Mouse (Mus musculus) lung, embryonic 14.5 days (tissue): ENCODE measurements around the gene Cd300lf. TPM values are rescaled to one million over a fixed set of nuclear protein-coding genes. Genes with fewer than 3 reads are reported as not detected.

Experiments
- ATAC-seq: fragments of 200-750 bp; cut with Nextera tagmentation; 2 replicates; pipeline ENCODE4 v1.8.0; 2017; ENCODE audit warnings: mild to moderate bottlenecking, moderate TSS enrichment, moderate library complexity; ENCODE audit not compliant: insufficient read depth
- DNase-seq: peaks from one replicate; pipeline ENCODE4 v3.0.0-alpha.2; 2015
- H3K27ac ChIP-seq: fragments of 300-500 bp; sonication (generic); 2 replicates; pipeline ENCODE4 v1.5.1; 2014; ENCODE audit warnings: low read depth, mild to moderate bottlenecking, moderate library complexity
- H3K27me3 ChIP-seq: fragments of 300-500 bp; sonication (generic); 2 replicates; pipeline ENCODE4 v1.6.1; 2014; ENCODE audit warnings: low read length, control low read depth; ENCODE audit not compliant: insufficient read depth
- H3K36me3 ChIP-seq: fragments of 300-500 bp; sonication (generic); 2 replicates; pipeline ENCODE4 v1.6.1; 2014; ENCODE audit warnings: control low read depth; ENCODE audit not compliant: insufficient read depth
- H3K4me1 ChIP-seq: fragments of 300-500 bp; sonication (generic); 2 replicates; pipeline ENCODE4 v1.6.1; 2014; ENCODE audit warnings: antibody characterized with exemption, control low read depth; ENCODE audit not compliant: insufficient read depth
- H3K4me2 ChIP-seq: fragments of 300-500 bp; sonication (generic); 2 replicates; pipeline ENCODE4 v1.6.1; 2014; ENCODE audit warnings: mild to moderate bottlenecking
- H3K4me3 ChIP-seq: fragments of 300-500 bp; sonication (generic); 2 replicates; pipeline ENCODE4 v1.5.1; 2014; ENCODE audit warnings: low read depth, low read length
- H3K9ac ChIP-seq: fragments of 300-500 bp; sonication (generic); 2 replicates; pipeline ENCODE4 v1.6.1; 2014
- H3K9me3 ChIP-seq: fragments of 300-500 bp; sonication (generic); 2 replicates; pipeline ENCODE4 v1.6.1; 2016; ENCODE audit warnings: low read depth, low read length, control low read depth
- CTCF ChIP-seq: IDR thresholded peaks from 2 replicates; pipeline ENCODE4 v1.5.1; 2016; ENCODE audit warnings: antibody characterized with exemption, low read depth
- WGBS: fragments of 180-500 bp; shearing (Covaris S2); extraction: QIAGEN DNeasy Blood & Tissue Kit; methylation state at CpG from one replicate; pipeline ENCODE4 v1.1.7; 2014; 5-methylcytosine and 5-hydroxymethylcytosine counted together
- polyA plus RNA-seq: library from polyadenylated mRNA; unstranded; fragments of >200 nt; fragmentation: Nextera tagmentation; extraction: Ambion mirVana; gene quantifications from 2 replicates; pipeline ENCODE4 v1.2.1, GENCODE M21; 2014

Cd300lf gene
- polyA plus RNA-seq, 1 experiment from 2014 or later, result 0.91 TPM

DNA sequence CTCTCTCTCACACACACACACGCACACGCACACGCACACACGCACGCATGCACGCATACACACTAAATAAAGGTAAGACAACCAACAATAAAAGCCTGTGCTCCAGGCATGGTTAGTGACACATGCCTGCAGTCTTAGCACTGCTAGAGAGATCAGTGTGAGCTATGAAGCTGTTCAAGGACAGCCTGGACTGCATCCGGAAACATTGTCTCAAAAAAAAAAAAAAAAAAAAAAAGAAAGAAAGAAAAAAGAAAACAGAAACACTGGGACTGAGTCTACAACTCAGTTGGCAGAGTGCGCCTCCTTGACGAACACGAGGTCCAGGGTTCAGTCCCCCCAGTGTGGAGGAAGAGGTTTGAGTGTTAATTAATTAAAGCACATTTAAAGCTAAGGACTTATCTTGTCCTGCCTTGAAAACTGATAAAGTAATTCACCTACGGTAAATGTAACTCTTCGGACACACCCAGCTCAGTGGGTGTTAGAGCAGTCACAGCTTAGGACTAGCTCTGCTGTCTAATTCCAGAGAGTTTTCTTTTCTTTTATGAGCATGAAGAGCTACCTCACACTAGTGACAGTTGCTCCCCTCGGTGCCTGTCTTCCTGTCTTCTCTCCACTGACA, 4.2 kb downstream of the Cd300lf start:
- H3K9me3 ChIP-seq, result no peaks in the 10 kb centered on the region
- no peaks in the 10 kb centered on the region for H3K4me1 ChIP-seq
- DNase-seq, result no peak
- no peak for TF ChIP-seq CTCF
- no peak overlapping the region for H3K27ac ChIP-seq
- no peak for ATAC-seq
- H3K4me3 ChIP-seq, result no peak overlapping the region
- no peak overlapping the region for H3K4me2 ChIP-seq
- no peaks in the 10 kb centered on the region for H3K27me3 ChIP-seq
- no peaks in the 10 kb centered on the region for H3K36me3 ChIP-seq
- no peak overlapping the region for H3K9ac ChIP-seq
- WGBS, result 82% methylated on average over 13 of the region's 13 CpGs

DNA sequence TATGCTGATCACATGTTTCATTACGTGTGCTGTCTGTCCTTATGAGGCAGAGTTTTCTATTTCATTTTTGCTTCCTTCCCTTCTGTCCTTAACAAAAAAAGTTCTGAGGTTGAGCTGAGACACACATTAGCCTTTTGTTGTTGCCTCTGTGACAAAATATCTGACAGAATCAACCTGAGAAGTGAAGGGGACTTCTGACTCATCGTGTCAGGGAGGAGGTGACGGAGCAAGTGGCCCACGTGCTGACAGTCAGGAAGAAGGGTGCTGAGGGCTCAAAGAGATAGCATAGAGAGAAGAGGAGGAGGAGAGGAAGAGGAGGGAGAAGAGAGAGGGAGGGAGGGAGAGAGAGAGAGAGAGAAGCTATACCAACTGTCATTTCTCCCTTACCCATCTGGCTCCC, 5.3 kb downstream of the Cd300lf start:
- no peak for ATAC-seq
- TF ChIP-seq CTCF, result no peak

GRCm38 (mm10) chr11:115119409-115119808, 14.4 kb downstream of the Cd300lf start:
- DNase-seq, result no peak
- no peak overlapping the region for H3K4me3 ChIP-seq
- H3K9ac ChIP-seq, result no peak overlapping the region
- WGBS, result 59% methylated on average over 9 of the region's 9 CpGs
- no peaks in the 10 kb centered on the region for H3K36me3 ChIP-seq
- no peak overlapping the region for H3K27ac ChIP-seq
- H3K9me3 ChIP-seq, result no peaks in the 10 kb centered on the region
- TF ChIP-seq CTCF, result no peak
- ATAC-seq, result no peak
- H3K4me2 ChIP-seq, result no peak overlapping the region
- H3K27me3 ChIP-seq, result no peaks in the 10 kb centered on the region
- H3K4me1 ChIP-seq, result no peaks in the 10 kb centered on the region

More for the DNA sequence above, 5.3 kb downstream of the Cd300lf start:
- DNase-seq, result no peak
- no peaks in the 10 kb centered on the region for H3K9me3 ChIP-seq
- H3K4me1 ChIP-seq, result no peaks in the 10 kb centered on the region
- no peak overlapping the region for H3K27ac ChIP-seq
- 48% methylated on average over 4 of the region's 4 CpGs for WGBS
- H3K4me3 ChIP-seq, result no peak overlapping the region
- H3K36me3 ChIP-seq, result no peaks in the 10 kb centered on the region
- no peaks in the 10 kb centered on the region for H3K27me3 ChIP-seq
- H3K9ac ChIP-seq, result no peak overlapping the region
- no peak overlapping the region for H3K4me2 ChIP-seq

- Histone ChIP-seq H3K27me3 (no peaks in the 10 kb centered on the region), H3K4me1 (no peaks in the 10 kb centered on the region; the same call in 1 of the 2 replicates), H3K9ac (no peak overlapping the region), H3K9me3 (no peaks in the 10 kb centered on the region), H3K4me2 (no peak overlapping the region), H3K27ac (no peak overlapping the region), H3K4me3 (no peak overlapping the region), H3K36me3 (no peaks in the 10 kb centered on the region)
- no peak for ATAC-seq
- TF ChIP-seq CTCF, result no peak
- DNase-seq, result no peak
- 39% methylated on average over 3 of the region's 3 CpGs for WGBS
Observed at GRCm38 (mm10) chr11:115112196-115112595, 21.6 kb downstream of the Cd300lf start.

- TF ChIP-seq CTCF, result no peak
- Histone ChIP-seq H3K4me2 (no peak overlapping the region), H3K4me3 (no peak overlapping the region), H3K9ac (no peak overlapping the region), H3K27ac (no peak overlapping the region), H3K4me1 (no peaks in the 10 kb centered on the region; the same call in 1 of the 2 replicates), H3K36me3 (no peaks in the 10 kb centered on the region), H3K27me3 (no peaks in the 10 kb centered on the region), H3K9me3 (no peaks in the 10 kb centered on the region)
- DNase-seq (no peak), ATAC-seq (no peak)
- 84% methylated on average over 4 of the region's 5 CpGs for WGBS
Observed at GRCm38 (mm10) chr11:115110271-115110670, 23.5 kb downstream of the Cd300lf start.

GRCm38 (mm10) chr11:115108176-115108575, 25.6 kb downstream of the Cd300lf start:
- 78% methylated on average over 8 of the region's 8 CpGs for WGBS
- no peaks in the 10 kb centered on the region for H3K36me3 ChIP-seq
- no peaks in the 10 kb centered on the region; the same call in 1 of the 2 replicates for H3K4me1 ChIP-seq
- no peak overlapping the region for H3K9ac ChIP-seq
- no peak for ATAC-seq
- no peak for TF ChIP-seq CTCF
- DNase-seq, result no peak
- no peak overlapping the region for H3K27ac ChIP-seq
- no peak overlapping the region for H3K4me2 ChIP-seq
- H3K4me3 ChIP-seq, result no peak overlapping the region
- H3K27me3 ChIP-seq, result no peaks in the 10 kb centered on the region
- H3K9me3 ChIP-seq, result no peaks in the 10 kb centered on the region

DNA sequence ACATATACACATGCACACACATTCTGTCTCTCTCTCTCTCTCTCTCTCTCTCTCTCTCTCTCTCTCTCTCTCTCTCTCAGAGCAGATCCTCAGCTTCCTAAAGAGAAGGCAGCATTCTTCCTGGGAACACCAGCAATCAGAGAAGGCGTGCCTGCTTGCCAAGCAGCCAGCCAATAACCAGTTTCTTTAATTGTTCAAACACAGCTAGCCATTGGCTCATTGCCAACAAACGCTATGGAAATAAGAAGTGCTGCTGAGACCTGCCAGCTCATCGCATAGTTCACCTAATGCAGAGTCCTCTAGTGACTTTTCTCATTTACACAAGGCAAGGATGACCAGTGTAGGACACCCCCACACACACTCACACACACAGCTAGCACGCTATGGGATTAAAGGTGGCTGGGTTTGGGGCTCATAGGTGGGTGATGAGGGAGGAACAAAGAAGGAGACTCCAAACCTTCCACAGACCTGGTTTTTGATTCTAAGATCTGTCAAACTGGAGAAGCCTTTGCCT, 26.3 kb downstream of the Cd300lf start:
- Histone ChIP-seq H3K36me3 (no peaks in the 10 kb centered on the region), H3K4me2 (no peak overlapping the region), H3K27ac (no peak overlapping the region), H3K4me3 (no peak overlapping the region), H3K27me3 (no peaks in the 10 kb centered on the region), H3K9ac (no peak overlapping the region), H3K4me1 (no peaks in the 10 kb centered on the region; the same call in 1 of the 2 replicates), H3K9me3 (no peaks in the 10 kb centered on the region)
- no peak for TF ChIP-seq CTCF
- ATAC-seq (no peak), DNase-seq (peak; percentile 84)
- WGBS, result 10% methylated on average over 4 of the region's 4 CpGs

DNA sequence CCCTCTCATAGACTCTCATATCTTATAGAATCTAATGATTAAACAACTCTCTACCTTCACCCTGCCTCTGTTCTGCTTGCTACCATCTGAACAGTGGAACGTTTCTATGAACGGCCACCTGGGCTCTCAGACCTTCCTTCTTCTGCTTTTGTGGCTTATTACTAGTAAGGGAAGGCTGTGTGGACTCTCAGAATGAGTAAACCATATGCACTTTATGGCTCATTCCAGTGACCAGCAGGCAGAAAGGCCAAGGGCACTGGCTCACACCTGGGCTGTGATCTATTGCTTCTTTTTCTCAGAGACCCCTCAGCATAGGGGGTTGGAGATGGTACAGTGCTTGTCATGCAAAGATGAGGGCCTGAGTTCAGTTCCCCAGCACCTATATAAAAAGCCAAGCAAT, 27.2 kb downstream of the Cd300lf start:
- no peak for TF ChIP-seq CTCF
- Histone ChIP-seq H3K4me3 (no peak overlapping the region), H3K27ac (no peak overlapping the region), H3K4me1 (no peaks in the 10 kb centered on the region; the same call in 1 of the 2 replicates), H3K36me3 (no peaks in the 10 kb centered on the region), H3K9ac (no peak overlapping the region), H3K27me3 (no peaks in the 10 kb centered on the region), H3K4me2 (no peak overlapping the region), H3K9me3 (no peaks in the 10 kb centered on the region)
- 75% methylated on average over 2 of the region's 2 CpGs for WGBS
- ATAC-seq, result no peak
- no peak for DNase-seq
